Mouse (Mus musculus) myocyte (in vitro differentiated cells): ENCODE data around the gene Akt1. TPM values are rescaled to one million over a fixed set of nuclear protein-coding genes. Genes with fewer than 3 reads are reported as not detected.
A peak's percentile ranks its signal among the peaks of the same experiment; 100 is the strongest.

Experiments used
- H3K27me3 ChIP-seq: one replicate; pipeline ENCODE4 v1.6.1; 2011; ENCODE audit not compliant: control insufficient read depth, insufficient read depth, insufficient read length
- H3K36me3 ChIP-seq: one replicate; pipeline ENCODE4 v1.6.1; 2011; ENCODE audit not compliant: control insufficient read depth, insufficient read depth
- H3K4me2 ChIP-seq: one replicate; pipeline ENCODE4 v1.6.1; 2011; ENCODE audit warnings: low read depth, control low read depth
- H3K4me3 ChIP-seq: one replicate; pipeline ENCODE4 v1.5.1; 2011; ENCODE audit warnings: mild to moderate bottlenecking, control low read depth, moderate library complexity
- H3K79me2 ChIP-seq: one replicate; pipeline ENCODE4 v1.6.1; 2011; ENCODE audit not compliant: control insufficient read depth, insufficient read depth
- H3ac ChIP-seq: one replicate; pipeline ENCODE4 v1.6.1; 2011; ENCODE audit not compliant: control insufficient read depth, insufficient read length
- CEBPB ChIP-seq: IDR thresholded peaks from 2 replicates; pipeline ENCODE4 v1.6.1; 2011; ENCODE audit warnings: mild to moderate bottlenecking, moderate library complexity; ENCODE audit not compliant: poor library complexity, insufficient read depth, severe bottlenecking
- E2F4 ChIP-seq: IDR thresholded peaks from one replicate; pipeline ENCODE4 v1.6.1; 2011; ENCODE audit warnings: mild to moderate bottlenecking, control low read depth, moderate library complexity; ENCODE audit not compliant: insufficient read depth
- MAX ChIP-seq: IDR thresholded peaks from one replicate; pipeline ENCODE4 v1.6.1; 2011; ENCODE audit warnings: low read depth, mild to moderate bottlenecking, control low read depth
- MYOD1 ChIP-seq, 3 experiments: IDR thresholded peaks; one replicate each; pipeline ENCODE4 v1.6.1; 2011; ENCODE audit warnings: control low read depth in 2 of 3, low read depth in 2 of 3, mild to moderate bottlenecking in 2 of 3, moderate library complexity in 1 of 3; ENCODE audit not compliant: insufficient read length in 2 of 3, control insufficient read depth in 1 of 3
- MYOG ChIP-seq, 3 experiments: IDR thresholded peaks; one replicate each; pipeline ENCODE4 v1.6.1; 2011; ENCODE audit warnings: control low read depth in 2 of 3, low read depth in 2 of 3, mild to moderate bottlenecking in 2 of 3; ENCODE audit not compliant: insufficient read length in 2 of 3, control insufficient read depth in 1 of 3, insufficient read depth in 1 of 3
- POLR2A ChIP-seq: IDR thresholded peaks from one replicate; pipeline ENCODE4 v1.6.1; 2011; ENCODE audit warnings: low read depth, mild to moderate bottlenecking, control low read depth, moderate library complexity; ENCODE audit not compliant: insufficient read length
- POLR2AphosphoS2 ChIP-seq: IDR thresholded peaks from one replicate; pipeline ENCODE4 v1.6.1; 2011; ENCODE audit warnings: low read depth, control low read depth; ENCODE audit not compliant: insufficient read length
- REST ChIP-seq: IDR thresholded peaks from one replicate; pipeline ENCODE4 v1.6.1; 2011; ENCODE audit warnings: mild to moderate bottlenecking, control low read depth, moderate library complexity; ENCODE audit not compliant: insufficient read depth, insufficient read length
- SRF ChIP-seq: IDR thresholded peaks from one replicate; pipeline ENCODE4 v1.6.1; 2011; ENCODE audit warnings: low read depth; ENCODE audit not compliant: control insufficient read depth, insufficient read length
- TCF12 ChIP-seq: IDR thresholded peaks from one replicate; pipeline ENCODE4 v1.6.1; 2011; ENCODE audit warnings: mild to moderate bottlenecking, control low read depth; ENCODE audit not compliant: poor library complexity, insufficient read depth, severe bottlenecking
- TCF3 ChIP-seq: IDR thresholded peaks from one replicate; pipeline ENCODE4 v1.6.1; 2011; ENCODE audit warnings: low read depth, control low read depth; ENCODE audit not compliant: insufficient read length
- USF1 ChIP-seq: IDR thresholded peaks from one replicate; pipeline ENCODE4 v1.6.1; 2011; ENCODE audit warnings: low read depth, mild to moderate bottlenecking, control low read depth, moderate library complexity
- polyA plus RNA-seq: library from polyadenylated mRNA; unstranded; fragments of >200 nt; fragmentation: generic; extraction: Trizol; gene quantifications from one replicate; pipeline ENCODE4 v1.2.1, GENCODE M21; 2012; ENCODE audit warnings: missing spikeins

Gene Akt1
- polyA plus RNA-seq, 1 experiment = 352 TPM

DNA sequence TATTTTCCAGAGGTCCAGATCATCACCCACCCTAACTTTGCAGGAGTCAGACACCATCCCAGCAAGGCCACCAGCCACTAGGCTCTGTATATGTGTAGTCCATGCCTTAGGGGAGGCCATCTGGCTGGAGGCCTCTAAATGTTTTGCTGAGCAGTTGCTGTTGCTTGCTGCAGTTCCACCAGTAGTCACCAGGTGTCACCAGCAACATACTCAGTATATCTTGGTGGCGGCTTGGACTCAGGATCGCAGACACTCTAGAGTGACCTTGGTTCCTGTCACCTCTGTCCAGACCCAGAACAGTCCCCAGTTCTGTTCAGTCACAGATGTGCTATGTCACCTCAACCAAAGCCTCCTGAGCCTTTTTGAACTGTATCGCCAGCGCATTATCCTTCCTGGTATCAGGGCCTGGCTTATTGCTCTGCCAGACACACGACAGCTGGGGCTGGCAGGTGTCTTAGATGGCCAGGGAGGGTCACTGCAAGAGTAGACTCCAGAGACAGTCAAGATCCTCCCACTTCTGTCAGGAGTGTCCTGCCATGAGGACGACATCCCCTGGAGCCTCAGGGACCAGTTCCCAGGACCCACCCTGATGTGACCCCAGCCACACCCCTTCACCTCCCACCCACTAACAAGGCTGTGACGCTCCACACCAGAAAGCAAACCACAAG is 21.4 kb downstream of the Akt1 start:
- Histone ChIP-seq H3K36me3 (peaks cover 11% of the 10 kb centered on the region), H3K4me3 (no peak overlapping the region), H3K4me2 (no peak overlapping the region), H3K79me2 (peaks cover 5% of the 10 kb centered on the region), H3K27me3 (no peaks in the 10 kb centered on the region), H3ac (no peak overlapping the region)
- peak in 2 of 3 experiments; percentile 54 to 65 for TF ChIP-seq MYOD1 (IDR thresholded peaks at IDR 0.05; ENCODE audit: control insufficient read depth in 1 of 3, insufficient read length in 2 of 3, low read depth in 2 of 3)
- peak; percentile 16 to 86 (median 28) for TF ChIP-seq MYOG (IDR thresholded peaks at IDR 0.05; ENCODE audit: control insufficient read depth in 1 of 3, insufficient read depth in 1 of 3, insufficient read length in 2 of 3, low read depth in 2 of 3)
- no peak for TF ChIP-seq MAX
- TF ChIP-seq CEBPB = no peak
- TF ChIP-seq POLR2A = peak; percentile 5
- TF ChIP-seq TCF12 = no peak
- peak; percentile 61 for TF ChIP-seq POLR2AphosphoS2
- no peak for TF ChIP-seq SRF
- TF ChIP-seq TCF3 = no peak
- no peak for TF ChIP-seq USF1
- TF ChIP-seq E2F4 = no peak

DNA sequence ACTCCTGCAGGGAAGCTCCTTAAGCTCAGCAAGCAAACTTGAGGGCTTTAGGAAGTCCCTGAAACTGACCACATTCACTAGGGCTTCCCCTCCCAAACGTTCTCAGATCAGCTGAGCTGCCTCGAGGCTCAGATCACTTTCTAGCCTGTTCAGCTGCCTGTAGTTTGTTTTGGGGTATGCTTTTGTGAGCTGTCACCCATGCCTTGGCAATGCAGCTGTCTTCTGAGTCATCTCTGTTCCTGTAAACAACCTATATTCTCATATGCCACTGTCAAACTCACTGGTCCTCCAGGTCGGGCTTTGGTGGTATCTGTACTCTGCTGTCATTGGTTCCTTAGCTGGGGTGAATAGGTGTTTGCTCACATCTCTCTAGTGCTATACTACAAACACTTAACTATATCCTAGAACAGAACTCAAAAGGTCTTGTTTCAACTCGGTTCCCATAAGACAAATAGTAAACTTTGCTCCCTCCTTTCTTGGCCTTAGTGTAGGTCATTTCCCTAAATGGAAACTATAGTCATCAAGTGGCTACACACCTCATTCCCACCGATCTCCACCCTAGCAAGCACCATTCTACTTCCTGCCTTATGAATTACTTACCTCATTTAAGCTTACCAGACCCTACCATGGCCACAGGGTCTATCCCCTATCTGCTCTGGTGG is 22.8 kb downstream of the Akt1 start:
- TF ChIP-seq MYOG (IDR thresholded peaks at IDR 0.05; ENCODE audit: control insufficient read depth in 1 of 3, insufficient read depth in 1 of 3, insufficient read length in 2 of 3, low read depth in 2 of 3) (peak in 2 of 3 experiments; percentile 47 to 83), POLR2A (no peak), MYOD1 (IDR thresholded peaks at IDR 0.05; ENCODE audit: control insufficient read depth in 1 of 3, insufficient read length in 2 of 3, low read depth in 2 of 3) (peak in 2 of 3 experiments; percentile 50 to 76)
- Histone ChIP-seq H3K4me3 (no peak overlapping the region), H3K4me2 (no peak overlapping the region), H3K27me3 (no peaks in the 10 kb centered on the region), H3K79me2 (peaks cover 5% of the 10 kb centered on the region), H3ac (no peak overlapping the region), H3K36me3 (peaks cover 11% of the 10 kb centered on the region)

DNA sequence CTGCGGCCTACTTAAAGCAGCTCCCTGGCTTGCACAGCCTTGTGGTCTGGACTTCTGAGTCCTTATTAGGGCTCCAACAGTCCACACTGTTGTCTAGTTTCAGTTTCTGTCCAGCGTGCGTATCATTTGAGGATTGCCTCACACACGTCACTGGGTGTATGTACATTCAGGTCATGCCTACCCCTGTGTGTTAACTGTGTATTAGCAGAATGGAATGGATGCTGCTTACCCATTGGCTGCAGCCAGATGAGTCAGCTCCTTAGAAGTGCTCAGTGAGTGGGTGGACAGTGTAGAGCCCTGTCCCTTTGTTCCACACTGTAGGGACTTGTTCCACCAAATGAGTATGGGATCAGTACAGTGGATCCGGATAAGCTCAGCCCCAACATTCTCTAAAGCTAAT is 26.6 kb downstream of the Akt1 start:
- no peak for TF ChIP-seq USF1
- no peak for TF ChIP-seq POLR2A
- TF ChIP-seq TCF12 = no peak
- no peak for TF ChIP-seq SRF
- TF ChIP-seq E2F4 = no peak
- peaks cover 6% of the 10 kb centered on the region for H3K36me3 ChIP-seq
- H3K4me2 ChIP-seq = no peak overlapping the region
- H3ac ChIP-seq = no peak overlapping the region
- no peak overlapping the region for H3K4me3 ChIP-seq
- peaks cover 23% of the 10 kb centered on the region for H3K79me2 ChIP-seq
- no peaks in the 10 kb centered on the region for H3K27me3 ChIP-seq

DNA sequence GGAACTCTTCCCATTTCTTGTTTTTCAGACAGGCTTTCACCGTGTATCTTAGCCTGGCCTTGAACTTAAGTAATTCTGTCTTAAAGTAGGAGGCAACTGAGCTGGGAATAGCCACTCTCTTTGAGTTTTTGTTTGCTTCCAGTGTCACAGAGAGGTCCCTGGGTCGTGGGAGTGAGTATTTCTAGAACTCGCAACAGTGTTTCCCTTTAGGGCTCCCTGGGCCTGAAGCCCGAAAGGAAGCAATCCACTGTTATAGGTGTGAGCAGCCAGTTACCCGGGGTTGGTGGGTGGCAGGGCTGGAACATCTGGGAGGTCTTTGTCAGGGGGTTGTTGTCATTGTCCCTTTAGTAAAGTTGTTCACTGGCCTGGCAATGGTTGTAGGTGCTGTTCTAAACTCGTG is 28.5 kb downstream of the Akt1 start:
- peaks cover 23% of the 10 kb centered on the region for H3K79me2 ChIP-seq
- peak overlapping the region; percentile 65 for H3K4me3 ChIP-seq
- TF ChIP-seq E2F4 (no peak), POLR2AphosphoS2 (no peak), SRF (no peak), REST (no peak), TCF3 (no peak), MAX (no peak)

DNA sequence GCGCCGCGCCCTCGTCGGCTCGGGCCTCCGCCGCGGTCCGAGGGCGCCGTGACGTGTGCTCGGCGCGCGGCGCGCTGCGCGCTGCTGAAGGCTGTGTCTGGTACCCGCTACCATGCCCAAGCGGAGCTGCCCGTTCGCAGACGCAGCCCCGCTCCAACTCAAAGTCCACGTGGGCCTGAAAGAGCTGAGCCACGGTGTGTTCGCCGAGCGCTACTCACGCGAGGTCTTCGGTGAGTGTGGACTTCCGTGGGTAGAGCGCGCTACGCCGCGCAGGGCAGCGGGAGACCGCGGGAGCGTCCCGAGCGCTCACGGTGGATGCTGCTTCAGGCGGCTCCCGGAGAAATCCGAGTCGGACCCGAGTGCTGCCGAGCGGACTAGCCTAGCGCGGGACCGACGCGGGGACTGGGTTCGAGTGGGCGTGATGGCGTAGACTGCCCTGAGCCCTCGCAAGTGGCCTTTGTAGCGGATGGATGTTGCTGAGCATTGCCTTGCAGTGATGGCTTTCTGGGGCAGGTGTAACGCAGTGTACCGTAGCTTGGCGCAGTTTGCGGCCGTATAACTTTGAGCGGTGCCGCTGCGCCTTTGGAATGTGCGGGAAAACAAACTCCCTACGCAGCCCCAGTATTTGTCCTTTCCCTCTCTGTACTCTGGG is 29.7 kb downstream of the Akt1 start:
- Histone ChIP-seq H3K79me2 (peaks cover 23% of the 10 kb centered on the region), H3K4me3 (peak overlapping the region; percentile 65), H3ac (peak overlapping the region; percentile 94), H3K27me3 (no peaks in the 10 kb centered on the region), H3K36me3 (no peaks in the 10 kb centered on the region), H3K4me2 (peak overlapping the region; percentile 95)
- peak; percentile 80 for TF ChIP-seq POLR2A
- no peak for TF ChIP-seq SRF
- TF ChIP-seq E2F4 = no peak
- TF ChIP-seq MYOG (IDR thresholded peaks at IDR 0.05; ENCODE audit: control insufficient read depth in 1 of 3, insufficient read depth in 1 of 3, insufficient read length in 2 of 3, low read depth in 2 of 3) = no peak
- peak; percentile 85 for TF ChIP-seq POLR2AphosphoS2
- no peak for TF ChIP-seq MYOD1 (IDR thresholded peaks at IDR 0.05; ENCODE audit: control insufficient read depth in 1 of 3, insufficient read length in 2 of 3, low read depth in 2 of 3)
- TF ChIP-seq TCF12 = no peak
- TF ChIP-seq CEBPB = no peak

More for the DNA sequence above, 28.5 kb downstream of the Akt1 start:
- no peaks in the 10 kb centered on the region for H3K36me3 ChIP-seq
- H3ac ChIP-seq = no peak overlapping the region
- H3K4me2 ChIP-seq = peak overlapping the region; percentile 95
- H3K27me3 ChIP-seq = no peaks in the 10 kb centered on the region
